Mouse (Mus musculus): ENCODE data around the gene Slc22a14. TPM values are rescaled to one million over a fixed set of nuclear protein-coding genes. Genes with fewer than 3 reads are reported as not detected.

Gene Slc22a14
- polyA plus RNA-seq, 1 experiment, result 379 TPM

DNA sequence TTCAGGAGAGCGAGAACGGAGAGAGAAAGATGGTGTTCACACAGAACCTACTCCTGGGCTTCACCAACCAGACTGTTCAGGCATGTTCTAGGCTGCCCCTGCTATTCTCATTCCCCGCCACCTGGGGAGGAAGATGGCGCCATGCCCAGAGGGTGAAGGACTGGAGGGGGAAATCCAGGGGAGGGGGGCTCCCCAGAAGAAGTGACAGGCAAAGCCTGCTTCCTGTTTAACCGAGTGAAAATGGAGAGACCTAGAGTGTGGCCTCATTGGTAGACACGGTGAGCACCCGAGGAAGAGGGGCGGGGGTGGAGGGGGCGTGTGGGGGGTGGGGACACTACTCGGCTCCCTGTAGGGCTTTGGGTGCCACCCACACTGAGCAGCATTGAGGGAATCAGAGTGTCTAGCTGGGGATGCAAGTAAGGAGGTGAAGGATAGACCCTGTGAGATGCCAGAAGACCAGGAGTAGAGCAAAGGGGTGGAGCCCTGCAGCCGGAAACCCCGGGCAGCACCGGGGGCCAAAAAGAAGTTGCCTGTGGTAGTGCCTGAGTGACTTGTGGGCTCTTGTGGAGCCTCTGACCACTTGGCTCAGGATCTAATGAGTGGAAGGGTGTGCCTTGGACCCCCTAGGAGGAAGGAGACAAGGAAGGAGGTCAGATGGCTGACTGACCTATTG, 219.1 kb downstream of the Slc22a14 start:
- H3K27ac ChIP-seq (ENCODE audit: control insufficient read depth, insufficient read depth, low read depth, low read length), result no peak overlapping the region
- H3K27me3 ChIP-seq (ENCODE audit: control insufficient read depth, insufficient read depth, low read length), result no peaks in the 10 kb centered on the region
- H3K36me3 ChIP-seq (ENCODE audit: control insufficient read depth, insufficient read depth, low read length), result no peaks in the 10 kb centered on the region; the same call in 1 of the 2 replicates
- no peak overlapping the region for H3K4me3 ChIP-seq (ENCODE audit: control insufficient read depth, low read depth, low read length)
- TF ChIP-seq CTCF (IDR thresholded peaks at IDR 0.05; ENCODE audit: control insufficient read depth, insufficient read depth, insufficient replicate concordance, low read depth, low read length) (no peak), POLR2A (IDR thresholded peaks at IDR 0.05; ENCODE audit: control insufficient read depth, low read depth, low read length) (no peak)
- H3K4me1 ChIP-seq (ENCODE audit: control insufficient read depth, insufficient read depth, low read length), result no peaks in the 10 kb centered on the region

GRCm38 (mm10) chr9:119145638-119146037, 219.7 kb downstream of the Slc22a14 start:
- Histone ChIP-seq H3K36me3 (ENCODE audit: control insufficient read depth, insufficient read depth, low read length) (no peaks in the 10 kb centered on the region; the same call in 1 of the 2 replicates), H3K27me3 (ENCODE audit: control insufficient read depth, insufficient read depth, low read length) (no peaks in the 10 kb centered on the region), H3K4me3 (ENCODE audit: control insufficient read depth, low read depth, low read length) (no peak overlapping the region), H3K27ac (ENCODE audit: control insufficient read depth, insufficient read depth, low read depth, low read length) (no peak overlapping the region), H3K4me1 (ENCODE audit: control insufficient read depth, insufficient read depth, low read length) (no peaks in the 10 kb centered on the region)
- no peak for TF ChIP-seq POLR2A (IDR thresholded peaks at IDR 0.05; ENCODE audit: control insufficient read depth, low read depth, low read length)
- TF ChIP-seq CTCF (IDR thresholded peaks at IDR 0.05; ENCODE audit: control insufficient read depth, insufficient read depth, insufficient replicate concordance, low read depth, low read length), result no peak

DNA sequence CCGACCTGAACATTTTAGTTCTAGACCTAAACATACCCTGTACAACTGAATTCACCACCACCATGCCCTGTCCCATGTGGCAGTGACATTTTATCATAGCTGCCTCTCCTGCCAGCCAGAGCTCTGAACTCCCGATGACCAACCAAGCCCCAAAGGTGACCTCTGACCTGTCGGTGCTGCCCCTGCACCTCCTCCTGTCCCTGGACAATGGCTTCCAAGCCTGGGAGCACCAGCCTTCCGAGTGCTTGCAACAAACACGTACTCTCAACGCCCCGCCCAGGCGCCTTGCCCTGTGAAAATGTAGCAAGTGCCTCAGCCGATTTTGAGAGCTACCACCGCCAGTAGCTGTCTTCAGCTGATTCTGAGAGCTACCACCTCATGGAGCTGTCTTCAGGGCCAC, 220.2 kb downstream of the Slc22a14 start:
- H3K4me1 ChIP-seq (ENCODE audit: control insufficient read depth, insufficient read depth, low read length), result no peaks in the 10 kb centered on the region
- H3K36me3 ChIP-seq (ENCODE audit: control insufficient read depth, insufficient read depth, low read length), result no peaks in the 10 kb centered on the region; the same call in 1 of the 2 replicates
- TF ChIP-seq CTCF (IDR thresholded peaks at IDR 0.05; ENCODE audit: control insufficient read depth, insufficient read depth, insufficient replicate concordance, low read depth, low read length) (no peak), POLR2A (IDR thresholded peaks at IDR 0.05; ENCODE audit: control insufficient read depth, low read depth, low read length) (no peak)
- no peaks in the 10 kb centered on the region for H3K27me3 ChIP-seq (ENCODE audit: control insufficient read depth, insufficient read depth, low read length)
- no peak overlapping the region for H3K27ac ChIP-seq (ENCODE audit: control insufficient read depth, insufficient read depth, low read depth, low read length)
- no peak overlapping the region for H3K4me3 ChIP-seq (ENCODE audit: control insufficient read depth, low read depth, low read length)

DNA sequence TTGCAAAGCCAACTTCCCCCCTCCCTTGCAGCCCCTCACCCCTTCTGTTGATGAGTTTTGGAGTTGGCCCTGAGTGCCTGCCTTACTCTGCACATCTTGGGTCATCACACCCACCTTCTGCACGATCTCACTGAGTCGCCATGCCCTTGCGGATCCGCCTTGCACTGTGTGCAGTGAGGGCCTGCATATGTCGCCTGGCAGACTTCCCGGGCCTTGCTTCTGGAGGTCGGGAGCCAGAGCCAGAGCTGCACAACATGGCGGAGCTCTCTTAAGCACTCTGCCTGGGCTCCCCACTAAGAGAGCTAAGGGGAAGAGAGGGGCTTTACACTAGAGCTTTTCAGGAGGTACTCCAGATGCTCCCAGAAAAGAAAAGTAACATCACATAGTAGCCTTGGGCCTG, 220.7 kb downstream of the Slc22a14 start:
- TF ChIP-seq CTCF (IDR thresholded peaks at IDR 0.05; ENCODE audit: control insufficient read depth, insufficient read depth, insufficient replicate concordance, low read depth, low read length), result no peak
- TF ChIP-seq POLR2A (IDR thresholded peaks at IDR 0.05; ENCODE audit: control insufficient read depth, low read depth, low read length), result no peak
- no peak overlapping the region for H3K4me3 ChIP-seq (ENCODE audit: control insufficient read depth, low read depth, low read length)
- no peaks in the 10 kb centered on the region for H3K27me3 ChIP-seq (ENCODE audit: control insufficient read depth, insufficient read depth, low read length)
- no peaks in the 10 kb centered on the region for H3K4me1 ChIP-seq (ENCODE audit: control insufficient read depth, insufficient read depth, low read length)
- no peaks in the 10 kb centered on the region; the same call in 1 of the 2 replicates for H3K36me3 ChIP-seq (ENCODE audit: control insufficient read depth, insufficient read depth, low read length)
- H3K27ac ChIP-seq (ENCODE audit: control insufficient read depth, insufficient read depth, low read depth, low read length), result no peak overlapping the region

- H3K4me1 ChIP-seq (ENCODE audit: control insufficient read depth, insufficient read depth, low read length), result no peaks in the 10 kb centered on the region
- no peak overlapping the region for H3K4me3 ChIP-seq (ENCODE audit: control insufficient read depth, low read depth, low read length)
- H3K36me3 ChIP-seq (ENCODE audit: control insufficient read depth, insufficient read depth, low read length), result no peaks in the 10 kb centered on the region; the same call in 1 of the 2 replicates
- H3K27me3 ChIP-seq (ENCODE audit: control insufficient read depth, insufficient read depth, low read length), result no peaks in the 10 kb centered on the region
- no peak overlapping the region for H3K27ac ChIP-seq (ENCODE audit: control insufficient read depth, insufficient read depth, low read depth, low read length)
- TF ChIP-seq CTCF (IDR thresholded peaks at IDR 0.05; ENCODE audit: control insufficient read depth, insufficient read depth, insufficient replicate concordance, low read depth, low read length) (no peak), POLR2A (IDR thresholded peaks at IDR 0.05; ENCODE audit: control insufficient read depth, low read depth, low read length) (no peak)
Measured at GRCm38 (mm10) chr9:119143372-119143771, 222.0 kb downstream of the Slc22a14 start.

- TF ChIP-seq CTCF (IDR thresholded peaks at IDR 0.05; ENCODE audit: control insufficient read depth, insufficient read depth, insufficient replicate concordance, low read depth, low read length), result no peak
- no peak for TF ChIP-seq POLR2A (IDR thresholded peaks at IDR 0.05; ENCODE audit: control insufficient read depth, low read depth, low read length)
Measured at GRCm38 (mm10) chr9:119142066-119142465, 223.3 kb downstream of the Slc22a14 start.

GRCm38 (mm10) chr9:119138836-119139235, 226.5 kb downstream of the Slc22a14 start:
- Histone ChIP-seq H3K27ac (ENCODE audit: control insufficient read depth, insufficient read depth, low read depth, low read length) (no peak overlapping the region), H3K36me3 (ENCODE audit: control insufficient read depth, insufficient read depth, low read length) (no peaks in the 10 kb centered on the region; the same call in 1 of the 2 replicates), H3K27me3 (ENCODE audit: control insufficient read depth, insufficient read depth, low read length) (no peaks in the 10 kb centered on the region), H3K4me1 (ENCODE audit: control insufficient read depth, insufficient read depth, low read length) (no peaks in the 10 kb centered on the region), H3K4me3 (ENCODE audit: control insufficient read depth, low read depth, low read length) (no peak overlapping the region)
- TF ChIP-seq POLR2A (IDR thresholded peaks at IDR 0.05; ENCODE audit: control insufficient read depth, low read depth, low read length), result no peak

More at GRCm38 (mm10) chr9:119142066-119142465, 223.3 kb downstream of the Slc22a14 start:
- no peaks in the 10 kb centered on the region for H3K4me1 ChIP-seq (ENCODE audit: control insufficient read depth, insufficient read depth, low read length)
- H3K36me3 ChIP-seq (ENCODE audit: control insufficient read depth, insufficient read depth, low read length), result no peaks in the 10 kb centered on the region; the same call in 1 of the 2 replicates
- H3K4me3 ChIP-seq (ENCODE audit: control insufficient read depth, low read depth, low read length), result no peak overlapping the region
- no peak overlapping the region for H3K27ac ChIP-seq (ENCODE audit: control insufficient read depth, insufficient read depth, low read depth, low read length)
- H3K27me3 ChIP-seq (ENCODE audit: control insufficient read depth, insufficient read depth, low read length), result no peaks in the 10 kb centered on the region
